Mouse (Mus musculus) G1E (cell line): ENCODE results near the gene Rcan2.

Experiments used
- CTCF ChIP-seq: IDR thresholded peaks from 2 replicates; pipeline ENCODE4 v1.5.1; 2012; ENCODE audit warnings: low read depth, low read length, inconsistent platforms, mixed read lengths
- GATA2 ChIP-seq: IDR thresholded peaks from 2 replicates; pipeline ENCODE4 v1.6.1; 2012; ENCODE audit warnings: low read depth, low read length, inconsistent platforms, borderline replicate concordance
- POLR2AphosphoS5 ChIP-seq: IDR thresholded peaks from 2 replicates; pipeline ENCODE4 v1.6.1; 2012; ENCODE audit warnings: low read depth, low read length, inconsistent platforms; ENCODE audit not compliant: insufficient replicate concordance

DNA sequence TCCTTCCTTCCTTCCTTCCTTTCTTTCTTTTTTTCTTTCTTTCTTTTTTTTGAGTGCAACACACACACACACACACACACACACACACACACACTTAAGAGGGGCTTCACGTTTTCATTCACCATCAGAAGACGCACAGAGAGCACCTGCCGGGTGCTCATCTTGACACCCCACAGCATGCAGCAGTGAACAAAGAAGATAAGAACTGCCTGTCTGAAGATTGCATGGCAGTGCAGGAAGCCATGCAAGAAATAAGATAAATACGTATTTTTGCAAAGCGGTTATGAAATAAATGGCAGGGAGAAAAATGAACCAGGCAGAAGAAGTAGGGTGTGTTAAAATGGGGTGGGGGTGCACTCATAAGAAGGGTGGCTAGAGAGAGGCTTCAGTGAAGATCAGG, 116.0 kb downstream of the Rcan2 start:
- TF ChIP-seq CTCF (no peak), POLR2AphosphoS5 (no peak), GATA2 (no peak)
